Mouse (Mus musculus) layer of hippocampus, postnatal 25 days (tissue): ENCODE data around the gene Stk11. TPM values are rescaled to one million over a fixed set of nuclear protein-coding genes. Genes with fewer than 3 reads are reported as not detected.

Source experiments
- DNase-seq, 2 experiments: peaks; one replicate each; pipeline ENCODE4 v3.0.0; 2022; ENCODE audit warnings: mixed read lengths in 2 of 2, low spot score in 1 of 2; ENCODE audit errors: extremely low spot score in 1 of 2
- total RNA-seq, 2 experiments: library from RNA; stranded (reverse); gene quantifications; 2 replicates each; pipeline ENCODE4 v1.2.3; 2021

Stk11 gene
- total RNA-seq, 2 experiments from 2014 or later, result 89.1 to 94.3 TPM

GRCm38 (mm10) chr10:80094085-80094484, 21.5 kb upstream of the Stk11 start:
- no peak for DNase-seq

GRCm38 (mm10) chr10:80094684-80095083, 20.9 kb upstream of the Stk11 start:
- no peak for DNase-seq

GRCm38 (mm10) chr10:80095547-80095946, 20.1 kb upstream of the Stk11 start:
- no peak for DNase-seq

- no peak for DNase-seq
Measured at GRCm38 (mm10) chr10:80097275-80097674, 18.3 kb upstream of the Stk11 start.

- no peak for DNase-seq
Measured at GRCm38 (mm10) chr10:80098630-80099029, 17.0 kb upstream of the Stk11 start.

GRCm38 (mm10) chr10:80100982-80101381, 14.6 kb upstream of the Stk11 start:
- no peak for DNase-seq

GRCm38 (mm10) chr10:80102216-80102915, 13.2 kb upstream of the Stk11 start:
- peak; percentile 70 to 76 for DNase-seq

- DNase-seq, result no peak
Measured at GRCm38 (mm10) chr10:80103032-80103431, 12.6 kb upstream of the Stk11 start.

GRCm38 (mm10) chr10:80104181-80104580, 11.4 kb upstream of the Stk11 start:
- DNase-seq, result no peak

GRCm38 (mm10) chr10:80105460-80105859, 10.1 kb upstream of the Stk11 start, which contains the start of gene Sbno2:
Sbno2 (minus strand) TSS chr10:80105571.
- DNase-seq, result no peak

GRCm38 (mm10) chr10:80105926-80106325, 9.7 kb upstream of the Stk11 start:
- no peak for DNase-seq

- no peak for DNase-seq
Measured at GRCm38 (mm10) chr10:80107678-80108077, 7.9 kb upstream of the Stk11 start.

- peak; percentile 74 to 92 for DNase-seq
Measured at GRCm38 (mm10) chr10:80114341-80115284, 990 bp upstream of the Stk11 start.

- no peak for DNase-seq
Measured at GRCm38 (mm10) chr10:80115944-80116335, 337 bp downstream of the Stk11 start.

GRCm38 (mm10) chr10:80116563-80116926, 942 bp downstream of the Stk11 start:
- no peak for DNase-seq

GRCm38 (mm10) chr10:80116927-80117691, 1.5 kb downstream of the Stk11 start:
- DNase-seq, result no peak

GRCm38 (mm10) chr10:80117736-80118135, 2.1 kb downstream of the Stk11 start:
- DNase-seq, result no peak

- no peak for DNase-seq
Measured at GRCm38 (mm10) chr10:80118552-80118951, 2.9 kb downstream of the Stk11 start.

GRCm38 (mm10) chr10:80120146-80120545, 4.5 kb downstream of the Stk11 start:
- no peak for DNase-seq

GRCm38 (mm10) chr10:80121639-80122038, 6.0 kb downstream of the Stk11 start:
- DNase-seq, result no peak
